Mouse (Mus musculus) C2C12 (cell line): ENCODE measurements around the gene Stard8.

Experiments
- CEBPB ChIP-seq: IDR thresholded peaks from one replicate; pipeline ENCODE4 v1.6.1; 2011; ENCODE audit warnings: low read depth, mild to moderate bottlenecking, control low read depth, moderate library complexity
- CTCF ChIP-seq: IDR thresholded peaks from one replicate; pipeline ENCODE4 v1.5.1; 2011; ENCODE audit not compliant: control insufficient read depth, insufficient read depth, insufficient read length

GRCm38 (mm10) chrX:99045315-99045714 is 42.3 kb downstream of the Stard8 start:
- TF ChIP-seq CTCF (no peak), CEBPB (no peak)
